Mouse (Mus musculus): ENCODE measurements around the gene Ewsr1. TPM values are rescaled to one million over a fixed set of nuclear protein-coding genes. Genes with fewer than 3 reads are reported as not detected.
A peak's percentile ranks its signal among the peaks of the same experiment; 100 is the strongest.

Gene Ewsr1
- total and polyA plus RNA-seq, 2 experiments from 2014 or later, result 355 to 390 TPM

DNA sequence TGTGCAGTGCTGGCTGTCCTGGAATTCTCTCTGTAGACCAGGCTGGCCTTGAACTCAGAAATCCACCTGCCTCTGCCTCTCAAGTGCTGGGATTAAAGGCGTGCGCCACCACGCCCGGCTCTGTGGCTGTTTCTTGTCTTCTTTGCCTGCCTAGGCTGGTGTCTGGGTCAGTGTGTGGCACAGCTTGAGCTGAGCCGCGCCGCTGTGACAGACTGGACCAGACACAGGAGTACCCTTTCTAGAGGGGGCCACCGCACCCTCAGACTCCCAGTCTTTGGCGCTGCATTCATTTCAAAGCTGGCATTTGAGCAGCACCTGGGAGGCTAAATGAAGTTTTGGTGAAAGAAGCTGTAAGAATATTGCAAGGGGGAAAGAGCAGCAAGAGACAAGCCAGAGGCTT, 40.3 kb downstream of the Ewsr1 start:
- Histone ChIP-seq H3K27me3 (ENCODE audit: insufficient read depth, low read length) (peaks cover 50% of the 10 kb centered on the region), H3K4me2 (ENCODE audit: low read depth) (peak overlapping the region; percentile 87; the same call in 1 of the 2 replicates), H3K4me1 (ENCODE audit: insufficient read depth) (peaks cover 23% of the 10 kb centered on the region), H3K36me3 (ENCODE audit: insufficient read depth) (peaks cover 8% of the 10 kb centered on the region; the same call in 1 of the 2 replicates), H3K27ac (ENCODE audit: low read depth, low read length) (no peak overlapping the region), H3K9me3 (ENCODE audit: low read length) (no peaks in the 10 kb centered on the region), H3K4me3 (ENCODE audit: low read depth, low read length) (no peak overlapping the region), H3K9ac (no peak overlapping the region)
- TF ChIP-seq CTCF (IDR thresholded peaks at IDR 0.05; ENCODE audit: low read depth), result no peak
- WGBS, result 26% methylated on average over 9 of the region's 9 CpGs
- no peak for DNase-seq
- no peak for ATAC-seq

DNA sequence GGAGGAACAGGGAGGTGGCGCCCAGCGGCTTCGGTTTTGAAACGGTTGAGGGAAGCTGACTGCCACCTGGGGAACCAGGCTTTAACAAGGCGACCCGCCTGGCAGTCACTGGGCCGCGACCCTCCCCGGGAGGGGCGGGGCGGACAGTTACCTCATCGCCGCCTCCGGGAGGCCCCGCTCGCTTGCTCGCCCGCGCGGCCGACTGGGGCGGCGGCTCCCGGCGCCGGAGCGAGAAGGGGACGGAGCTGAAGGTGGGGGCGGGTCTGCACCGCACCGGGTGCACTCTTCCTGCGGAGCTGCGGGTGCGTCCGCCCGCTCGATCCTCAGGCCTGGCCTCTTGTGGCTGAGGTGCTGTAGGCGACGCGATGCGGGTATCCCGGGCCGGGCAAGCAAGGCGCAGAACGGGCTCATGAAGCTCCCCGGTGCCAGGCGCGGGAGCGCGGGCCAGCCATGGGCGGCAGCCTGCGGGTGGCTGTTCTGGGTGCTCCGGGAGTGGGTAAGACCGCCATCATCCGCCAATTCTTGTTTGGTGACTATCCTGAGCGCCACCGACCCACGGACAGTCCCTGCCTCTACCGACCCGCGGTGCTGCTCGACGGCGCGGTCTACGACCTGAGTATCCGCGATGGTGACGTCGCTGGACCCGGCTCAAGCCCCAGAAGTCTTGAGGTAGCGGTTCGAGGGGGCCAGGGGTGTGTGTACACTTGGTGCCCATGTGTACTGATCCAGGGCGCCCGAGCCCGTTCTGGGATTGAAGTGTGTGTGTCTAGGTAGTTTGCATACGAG, 41.0 kb downstream of the Ewsr1 start, which contains the start of gene Rasl10a:
Rasl10a (plus strand) TSS at position 273 of the 786 bp plus-strand sequence.
- peaks cover 23% of the 10 kb centered on the region for H3K4me1 ChIP-seq (ENCODE audit: insufficient read depth)
- H3K4me2 ChIP-seq (ENCODE audit: low read depth), result peak within 1 kb of the TSS; percentile 87
- H3K9ac ChIP-seq, result peak within 1 kb of the TSS; percentile 60
- DNase-seq (peak; percentile 45), ATAC-seq (peak; percentile 7; the same call in 1 of the 2 replicates)
- H3K9me3 ChIP-seq (ENCODE audit: low read length), result no peaks in the 10 kb centered on the region
- peaks cover 8% of the 10 kb centered on the region; the same call in 1 of the 2 replicates for H3K36me3 ChIP-seq (ENCODE audit: insufficient read depth)
- 3% methylated on average over 76 of the region's 77 CpGs for WGBS
- H3K27ac ChIP-seq (ENCODE audit: low read depth, low read length), result no peak within 1 kb of the TSS
- peak within 1 kb of the TSS; percentile 47 for H3K4me3 ChIP-seq (ENCODE audit: low read depth, low read length)
- peaks cover 50% of the 10 kb centered on the region for H3K27me3 ChIP-seq (ENCODE audit: insufficient read depth, low read length)
- no peak for TF ChIP-seq CTCF (IDR thresholded peaks at IDR 0.05; ENCODE audit: low read depth)

DNA sequence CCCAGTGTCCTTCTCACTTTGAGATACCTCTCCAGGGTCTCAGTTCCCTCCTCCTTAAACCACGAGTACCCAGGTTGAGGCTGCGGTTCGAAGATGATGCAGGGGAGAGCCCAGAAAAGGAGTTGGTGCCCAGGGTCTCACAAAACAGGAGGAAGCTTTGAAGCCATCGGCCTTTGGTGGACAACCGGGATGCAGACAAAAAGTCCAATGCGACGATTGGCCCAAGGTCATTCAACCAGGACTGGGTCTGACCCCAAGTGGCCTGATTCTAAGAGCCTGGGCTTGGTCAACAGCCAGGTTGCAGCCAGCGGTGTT, 41.6 kb downstream of the Ewsr1 start:
- Histone ChIP-seq H3K4me1 (ENCODE audit: insufficient read depth) (peaks cover 23% of the 10 kb centered on the region), H3K9ac (peak overlapping the region; percentile 60; the same call in 1 of the 2 replicates), H3K9me3 (ENCODE audit: low read length) (no peaks in the 10 kb centered on the region), H3K36me3 (ENCODE audit: insufficient read depth) (peaks cover 8% of the 10 kb centered on the region; the same call in 1 of the 2 replicates), H3K4me3 (ENCODE audit: low read depth, low read length) (peak overlapping the region; percentile 47), H3K27me3 (ENCODE audit: insufficient read depth, low read length) (peaks cover 48% of the 10 kb centered on the region), H3K4me2 (ENCODE audit: low read depth) (peak overlapping the region; percentile 87), H3K27ac (ENCODE audit: low read depth, low read length) (no peak overlapping the region)
- WGBS, result 18% methylated on average over 8 of the region's 8 CpGs
- DNase-seq, result no peak
- ATAC-seq, result no peak
- no peak for TF ChIP-seq CTCF (IDR thresholded peaks at IDR 0.05; ENCODE audit: low read depth)

DNA sequence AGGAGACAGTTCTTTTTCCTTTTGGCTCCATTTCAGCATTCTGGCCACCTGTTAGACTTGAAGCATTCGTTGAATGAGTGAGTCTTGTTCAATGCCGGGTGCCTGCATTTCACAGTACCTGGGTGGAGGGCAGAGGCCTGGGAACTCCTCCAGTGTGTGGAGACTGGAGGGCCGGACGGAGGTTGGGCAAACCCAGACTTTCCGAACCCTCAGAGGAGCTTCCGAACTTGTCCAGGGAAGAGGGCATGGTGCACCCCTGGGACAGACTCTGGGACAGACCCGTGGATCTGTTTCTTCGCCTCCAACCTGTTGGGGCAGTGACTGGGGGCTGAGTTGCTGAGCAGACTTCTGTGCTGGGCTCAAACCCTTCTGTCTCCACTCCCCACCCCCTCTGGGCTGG, 42.0 kb downstream of the Ewsr1 start:
- Histone ChIP-seq H3K36me3 (ENCODE audit: insufficient read depth) (peaks cover 8% of the 10 kb centered on the region; the same call in 1 of the 2 replicates), H3K4me3 (ENCODE audit: low read depth, low read length) (no peak overlapping the region), H3K9ac (no peak overlapping the region), H3K4me1 (ENCODE audit: insufficient read depth) (peaks cover 19% of the 10 kb centered on the region), H3K9me3 (ENCODE audit: low read length) (no peaks in the 10 kb centered on the region), H3K27ac (ENCODE audit: low read depth, low read length) (no peak overlapping the region), H3K27me3 (ENCODE audit: insufficient read depth, low read length) (peaks cover 44% of the 10 kb centered on the region), H3K4me2 (ENCODE audit: low read depth) (no peak overlapping the region)
- 51% methylated on average over 8 of the region's 8 CpGs for WGBS
- TF ChIP-seq CTCF (IDR thresholded peaks at IDR 0.05; ENCODE audit: low read depth), result no peak
- no peak for ATAC-seq
- no peak for DNase-seq

DNA sequence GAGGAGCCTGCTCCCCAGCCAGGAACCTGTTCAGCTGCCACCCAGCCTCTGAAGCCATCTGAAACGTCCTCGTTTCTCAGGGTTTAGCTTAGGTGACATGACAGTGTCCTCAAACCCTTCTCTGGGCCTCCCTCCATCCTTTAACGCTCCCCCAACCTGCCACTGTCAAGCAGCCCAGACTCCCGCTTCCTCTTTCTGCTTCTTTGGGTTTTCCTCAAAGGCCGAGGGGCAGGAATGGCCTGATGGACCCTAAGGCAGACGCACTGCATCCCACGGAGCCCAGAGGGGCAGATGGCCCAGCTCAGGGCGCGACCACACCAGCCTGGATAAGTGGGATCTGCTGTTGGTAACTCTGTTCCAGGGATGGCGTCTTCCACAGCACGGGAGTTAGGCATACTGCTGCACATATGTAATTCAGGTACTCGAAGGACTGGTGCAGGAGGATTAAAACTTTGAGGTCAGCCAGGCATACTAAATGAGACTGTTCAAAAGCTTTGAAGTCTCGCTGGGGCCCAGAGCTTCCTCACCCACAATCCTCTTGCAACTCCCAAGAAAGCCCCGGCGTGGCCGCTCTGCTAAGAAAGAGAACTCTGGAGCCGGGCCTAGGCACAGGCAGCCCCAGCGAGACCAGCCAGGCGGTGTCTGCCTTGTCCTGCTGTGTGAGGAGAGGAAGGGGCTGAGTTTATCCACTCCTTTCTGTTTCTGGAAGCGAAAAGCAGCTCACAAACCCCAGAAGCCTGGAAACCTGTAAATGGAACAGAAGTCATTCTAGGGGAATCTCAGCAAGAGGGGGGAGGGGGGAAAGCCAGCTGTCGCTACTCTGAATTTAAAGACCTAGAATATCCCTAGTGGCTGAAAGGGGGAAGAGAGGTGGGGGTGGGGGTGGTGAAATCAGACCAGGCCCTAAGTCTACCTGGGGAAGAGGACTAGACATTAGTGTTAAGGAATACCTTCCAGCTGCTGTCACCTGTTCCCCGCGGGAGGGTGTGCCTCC, 42.8 kb downstream of the Ewsr1 start:
- Histone ChIP-seq H3K36me3 (ENCODE audit: insufficient read depth) (peaks cover 8% of the 10 kb centered on the region; the same call in 1 of the 2 replicates), H3K4me1 (ENCODE audit: insufficient read depth) (peaks cover 10% of the 10 kb centered on the region), H3K27ac (ENCODE audit: low read depth, low read length) (0 out of 2 replicates have a peak overlapping the region, but pooled peaks have one; percentile 29), H3K27me3 (ENCODE audit: insufficient read depth, low read length) (peaks cover 38% of the 10 kb centered on the region), H3K4me2 (ENCODE audit: low read depth) (no peak overlapping the region), H3K9me3 (ENCODE audit: low read length) (no peaks in the 10 kb centered on the region), H3K4me3 (ENCODE audit: low read depth, low read length) (no peak overlapping the region), H3K9ac (no peak overlapping the region)
- peak; percentile 30 for ATAC-seq
- TF ChIP-seq CTCF (IDR thresholded peaks at IDR 0.05; ENCODE audit: low read depth), result peak; percentile 31; the same call in 1 of the 2 replicates
- 31% methylated on average over 23 of the region's 23 CpGs for WGBS
- peak; percentile 60 for DNase-seq

DNA sequence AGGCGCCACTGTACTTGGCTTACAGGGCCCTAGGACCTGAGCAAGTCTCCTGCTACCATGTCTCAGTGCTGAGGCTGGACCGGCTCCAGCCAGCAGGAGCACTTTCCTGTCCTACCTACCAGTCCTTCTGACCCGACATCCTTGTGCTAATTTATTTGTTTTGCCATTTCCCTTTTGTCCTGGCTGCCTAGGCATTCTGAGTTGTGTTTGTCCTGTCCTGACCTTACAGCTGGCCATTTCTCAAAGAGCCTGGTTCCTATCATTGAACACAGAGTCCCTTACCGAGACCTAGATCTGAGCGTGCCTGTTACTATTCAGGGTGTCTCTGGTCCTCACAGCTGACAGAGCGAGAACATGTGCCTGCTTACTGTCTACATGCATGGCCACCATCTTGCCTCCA, 44.2 kb downstream of the Ewsr1 start:
- Histone ChIP-seq H3K27ac (ENCODE audit: low read depth, low read length) (no peak overlapping the region), H3K4me1 (ENCODE audit: insufficient read depth) (peaks cover 9% of the 10 kb centered on the region), H3K9ac (no peak overlapping the region), H3K36me3 (ENCODE audit: insufficient read depth) (no peaks in the 10 kb centered on the region), H3K4me2 (ENCODE audit: low read depth) (no peak overlapping the region), H3K27me3 (ENCODE audit: insufficient read depth, low read length) (peaks cover 25% of the 10 kb centered on the region), H3K4me3 (ENCODE audit: low read depth, low read length) (no peak overlapping the region), H3K9me3 (ENCODE audit: low read length) (no peaks in the 10 kb centered on the region)
- 71% methylated on average over 6 of the region's 6 CpGs for WGBS
- ATAC-seq, result no peak
- no peak for DNase-seq
- TF ChIP-seq CTCF (IDR thresholded peaks at IDR 0.05; ENCODE audit: low read depth), result no peak
